Mouse (Mus musculus): ENCODE measurements around the gene Nt5c2.

GRCm38 (mm10) chr19:46987646-46988045 lies 27.3 kb downstream of the Nt5c2 start:
- TF ChIP-seq CTCF (IDR thresholded peaks at IDR 0.05; ENCODE audit: borderline replicate concordance, insufficient read depth, low read length) (no peak), POLR2A (IDR thresholded peaks at IDR 0.05; ENCODE audit: low read depth, low read length) (no peak)
